Mouse (Mus musculus): ENCODE data around the gene Maff.

Gene Maff

GRCm38 (mm10) chr15:79329979-79330363 is 16.4 kb upstream of the Maff start:
- in situ Hi-C loops (cut with MseI, MboI): no loop called here

GRCm38 (mm10) chr15:79330521-79330920 is 15.9 kb upstream of the Maff start:
- in situ Hi-C loops (cut with MseI, MboI): no loop called here

GRCm38 (mm10) chr15:79333409-79333808 is 13.0 kb upstream of the Maff start:
- in situ Hi-C loops (cut with MseI, MboI): no loop called here

- in situ Hi-C loops (cut with MseI, MboI): no loop called here
Observed at GRCm38 (mm10) chr15:79335061-79335655, 11.3 kb upstream of the Maff start.

GRCm38 (mm10) chr15:79338978-79339377 is 7.4 kb upstream of the Maff start:
- in situ Hi-C loops (cut with MseI, MboI): no loop called here

- in situ Hi-C loops (cut with MseI, MboI): no loop called here
Observed at GRCm38 (mm10) chr15:79342641-79343337, 3.6 kb upstream of the Maff start.

GRCm38 (mm10) chr15:79344627-79345026 is 1.8 kb upstream of the Maff start:
- in situ Hi-C loops (cut with MseI, MboI): no loop called here

- in situ Hi-C loops (cut with MseI, MboI): no loop called here
Observed at GRCm38 (mm10) chr15:79347165-79347844, 884 bp downstream of the Maff start.

- in situ Hi-C loops (cut with MseI, MboI): no loop called here
Observed at GRCm38 (mm10) chr15:79347845-79348506, 1.6 kb downstream of the Maff start.

- in situ Hi-C loops (cut with MseI, MboI): no loop called here
Observed at GRCm38 (mm10) chr15:79348651-79349050, 2.2 kb downstream of the Maff start.

GRCm38 (mm10) chr15:79350866-79351265 is 4.4 kb downstream of the Maff start:
- in situ Hi-C loops (cut with MseI, MboI): no loop called here

- in situ Hi-C loops (cut with MseI, MboI): no loop called here
Observed at GRCm38 (mm10) chr15:79351331-79351767, 4.9 kb downstream of the Maff start.

GRCm38 (mm10) chr15:79352479-79352878 is 6.1 kb downstream of the Maff start:
- in situ Hi-C loops (cut with MseI, MboI): no loop called here

- in situ Hi-C loops (cut with MseI, MboI): no loop called here
Observed at GRCm38 (mm10) chr15:79353690-79354305, 7.4 kb downstream of the Maff start.

GRCm38 (mm10) chr15:79354619-79355018 is 8.2 kb downstream of the Maff start:
- in situ Hi-C loops (cut with MseI, MboI): no loop called here

- in situ Hi-C loops (cut with MseI, MboI): no loop called here
Observed at GRCm38 (mm10) chr15:79356481-79356880, 10.1 kb downstream of the Maff start.

- in situ Hi-C loops (cut with MseI, MboI): no loop called here
Observed at GRCm38 (mm10) chr15:79357036-79357911, 10.9 kb downstream of the Maff start.

- in situ Hi-C loops (cut with MseI, MboI): no loop called here
Observed at GRCm38 (mm10) chr15:79357974-79358690, 11.7 kb downstream of the Maff start.

GRCm38 (mm10) chr15:79359954-79360353 is 13.5 kb downstream of the Maff start:
- in situ Hi-C loops (cut with MseI, MboI): no loop called here

- in situ Hi-C loops (cut with MseI, MboI): no loop called here
Observed at GRCm38 (mm10) chr15:79360371-79360770, 13.9 kb downstream of the Maff start.
